Mouse (Mus musculus): ENCODE results near the gene Tm9sf4.

The Tm9sf4 gene

GRCm38 (mm10) chr2:153157270-153157669, 3.8 kb upstream of the Tm9sf4 start:
- DNase-seq (ENCODE audit: low read depth, low spot score) = no peak

GRCm38 (mm10) chr2:153160133-153160532, 970 bp upstream of the Tm9sf4 start:
- DNase-seq (ENCODE audit: low read depth, low spot score) = no peak

DNA sequence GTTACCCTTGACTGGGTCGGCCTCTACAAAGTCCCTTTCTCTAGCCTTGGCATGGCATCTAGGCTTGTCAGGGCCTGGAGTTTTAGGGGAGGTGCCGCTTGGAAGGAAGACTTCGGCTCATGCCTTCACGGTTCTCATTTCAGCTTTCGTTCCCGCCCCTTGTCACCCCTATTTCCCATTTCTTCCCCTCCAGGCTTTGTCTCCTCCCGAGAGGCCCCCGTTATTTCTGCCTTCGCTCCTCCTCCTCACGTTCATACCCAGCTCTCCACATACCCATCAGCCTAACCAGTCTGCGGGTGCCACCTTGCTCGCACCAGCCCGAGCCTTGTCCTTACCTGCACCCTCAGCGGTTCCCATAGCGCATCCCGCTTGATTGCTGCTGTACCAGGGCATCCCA, 579 bp downstream of the Tm9sf4 start:
- peak; percentile 40 for DNase-seq (ENCODE audit: low read depth, low spot score)

DNA sequence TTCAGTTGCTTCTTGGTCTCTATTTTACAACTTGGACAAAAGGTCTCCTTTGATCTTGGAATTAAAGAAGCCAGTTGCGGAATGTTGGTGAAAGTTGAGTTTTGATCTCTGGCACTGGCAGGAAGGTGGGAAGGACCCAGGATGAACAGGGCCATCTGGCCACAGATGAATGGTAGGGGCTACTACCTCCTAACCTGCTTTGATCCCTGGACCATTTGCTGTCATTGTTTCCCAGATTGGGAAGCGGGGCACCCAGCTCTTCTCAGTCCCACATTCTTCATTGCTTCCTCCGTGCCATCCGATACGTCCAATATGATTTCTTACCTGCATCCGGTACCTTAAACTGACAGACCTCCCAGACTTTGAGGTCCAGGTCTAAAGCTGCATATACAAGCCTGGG, 6.0 kb downstream of the Tm9sf4 start:
- no peak for DNase-seq (ENCODE audit: low read depth, low spot score)

DNA sequence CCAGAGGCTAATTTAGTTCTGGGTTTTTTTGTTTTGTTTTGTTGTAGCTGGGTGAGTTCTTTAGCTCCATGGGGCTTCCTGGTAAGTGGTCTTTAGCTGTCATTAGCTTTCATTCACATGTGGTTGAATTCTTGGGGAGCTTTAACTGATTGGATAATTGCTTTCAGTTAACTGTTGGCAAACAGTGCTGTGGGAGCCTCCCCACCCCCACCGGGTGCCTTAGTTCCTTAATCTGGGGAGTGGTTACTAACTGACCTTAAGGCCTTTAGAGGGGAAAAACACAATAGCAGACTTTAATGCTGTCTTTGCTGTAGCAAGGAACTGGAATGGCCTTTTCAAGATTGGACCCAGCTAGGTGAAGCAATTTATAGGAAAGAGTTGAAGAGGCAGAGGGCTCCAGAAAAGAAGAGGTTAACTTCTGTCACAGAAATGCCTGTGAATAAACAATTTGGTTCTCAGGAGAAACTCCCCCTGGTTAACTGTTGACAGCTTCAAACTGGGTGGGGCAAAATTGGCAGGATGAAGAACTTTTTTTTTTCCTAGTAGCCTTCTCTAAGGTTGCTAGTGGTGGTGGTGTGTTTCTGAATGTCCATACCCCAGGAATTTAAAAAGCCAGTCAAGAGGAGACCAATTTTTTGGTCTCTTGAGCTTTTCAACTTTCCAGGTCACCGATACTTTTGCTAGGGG, 7.2 kb downstream of the Tm9sf4 start:
- no peak for DNase-seq (ENCODE audit: low read depth, low spot score)

- DNase-seq (ENCODE audit: low read depth, low spot score) = no peak
Measured at GRCm38 (mm10) chr2:153170490-153171224, 9.6 kb downstream of the Tm9sf4 start.

DNA sequence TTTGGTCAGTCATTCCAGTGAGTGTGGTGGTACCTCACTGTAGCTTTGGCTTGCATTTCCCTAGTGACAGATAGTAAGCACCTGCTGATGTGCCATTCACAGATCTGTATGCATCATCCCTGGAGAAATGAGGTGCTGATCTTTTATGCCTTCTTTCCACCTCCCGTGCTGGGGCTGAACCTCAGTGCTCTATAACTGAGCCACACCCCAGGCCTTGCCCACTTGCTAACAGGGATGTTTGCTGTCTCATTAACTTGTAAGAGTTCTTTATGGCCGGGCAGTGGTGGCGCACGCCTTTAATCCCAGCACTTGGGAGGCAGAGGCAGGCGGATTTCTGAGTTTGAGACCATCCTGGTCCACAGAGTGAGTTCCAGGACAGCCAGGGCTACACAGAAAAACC, 10.9 kb downstream of the Tm9sf4 start:
- DNase-seq (ENCODE audit: low read depth, low spot score) = no peak

- DNase-seq (ENCODE audit: low read depth, low spot score) = no peak
Measured at GRCm38 (mm10) chr2:153175995-153176570, 15.0 kb downstream of the Tm9sf4 start.

DNA sequence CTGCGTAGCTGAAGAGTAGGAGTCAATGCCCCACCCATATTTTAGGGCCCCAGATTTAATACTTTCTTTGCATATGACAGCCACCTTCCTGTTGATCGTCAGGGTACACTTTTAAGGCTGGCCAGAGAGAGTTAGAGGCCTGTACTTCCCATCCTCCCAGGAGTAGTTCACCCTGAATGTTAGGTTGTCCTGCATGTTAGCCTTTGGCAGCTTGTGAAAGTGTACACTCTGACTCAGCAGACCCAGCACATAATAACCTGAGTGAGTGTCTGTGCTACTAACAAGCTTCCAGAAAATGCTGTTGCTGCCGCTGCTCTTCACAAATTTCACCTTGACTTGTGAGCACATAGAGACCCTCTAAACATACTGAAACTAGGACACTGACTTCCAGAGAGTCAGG, 16.1 kb downstream of the Tm9sf4 start:
- DNase-seq (ENCODE audit: low read depth, low spot score) = no peak

- peak; percentile 38 for DNase-seq (ENCODE audit: low read depth, low spot score)
Measured at GRCm38 (mm10) chr2:153179126-153179860, 18.2 kb downstream of the Tm9sf4 start.

GRCm38 (mm10) chr2:153179961-153180360, 18.9 kb downstream of the Tm9sf4 start:
- DNase-seq (ENCODE audit: low read depth, low spot score) = no peak

DNA sequence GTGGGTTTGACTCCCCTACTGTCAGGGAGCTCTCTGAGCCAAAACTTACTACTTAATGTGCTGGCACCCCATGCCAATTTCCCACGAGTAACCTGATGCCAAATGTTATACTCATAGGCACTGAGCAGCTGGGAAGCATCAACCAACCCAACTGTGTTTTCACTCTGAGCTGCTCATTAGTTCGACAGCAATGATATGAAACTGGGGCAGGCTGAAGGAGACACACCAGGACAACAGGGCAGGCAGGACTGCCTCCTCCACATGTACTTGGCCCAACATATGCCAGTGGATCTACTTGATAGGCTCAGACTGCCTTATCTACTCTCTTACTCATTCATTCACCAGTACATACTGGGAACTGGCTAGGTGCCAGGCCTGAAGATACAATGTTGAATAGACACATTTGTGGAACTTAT, 25.1 kb downstream of the Tm9sf4 start:
- DNase-seq (ENCODE audit: low read depth, low spot score) = peak; percentile 61

DNA sequence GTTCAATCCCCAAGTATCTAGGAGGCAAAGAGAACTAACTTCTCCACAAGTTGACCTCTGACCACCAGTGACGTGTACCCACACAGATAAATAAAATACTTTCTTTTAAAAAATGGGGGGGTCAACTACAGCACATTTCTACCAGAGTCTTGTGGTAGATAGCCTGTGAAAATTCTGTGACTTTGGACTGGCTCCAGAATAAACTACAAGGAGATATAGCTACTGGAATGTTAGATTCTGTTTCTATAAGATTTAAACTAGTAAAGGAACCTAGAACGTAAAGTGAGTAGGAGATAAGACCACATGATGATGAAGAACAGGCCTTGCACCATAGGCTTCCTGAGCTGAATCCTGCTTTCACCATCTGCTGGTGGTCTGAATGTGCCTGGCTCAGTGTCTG, 26.7 kb downstream of the Tm9sf4 start:
- DNase-seq (ENCODE audit: low read depth, low spot score) = no peak

DNA sequence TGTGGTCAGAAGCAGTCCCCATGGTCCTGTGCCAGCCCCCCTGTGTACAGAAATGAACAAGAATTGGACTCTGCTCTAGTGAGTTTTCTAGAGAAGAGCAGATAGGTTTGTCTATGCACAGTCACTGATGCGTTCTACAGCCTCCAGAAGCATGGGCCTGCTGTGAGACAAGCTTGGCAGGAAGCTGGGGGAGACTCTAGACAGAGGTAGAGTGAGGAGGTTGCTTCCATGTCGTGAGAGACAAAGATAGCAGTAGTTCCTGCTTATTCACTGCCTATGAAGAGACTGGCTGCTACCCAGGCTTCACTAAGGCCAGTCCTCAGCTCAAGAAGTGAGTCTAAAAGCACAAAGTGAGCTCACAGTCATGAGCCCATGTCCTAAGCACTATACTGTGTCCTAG, 30.1 kb downstream of the Tm9sf4 start:
- peak; percentile 33 for DNase-seq (ENCODE audit: low read depth, low spot score)

DNA sequence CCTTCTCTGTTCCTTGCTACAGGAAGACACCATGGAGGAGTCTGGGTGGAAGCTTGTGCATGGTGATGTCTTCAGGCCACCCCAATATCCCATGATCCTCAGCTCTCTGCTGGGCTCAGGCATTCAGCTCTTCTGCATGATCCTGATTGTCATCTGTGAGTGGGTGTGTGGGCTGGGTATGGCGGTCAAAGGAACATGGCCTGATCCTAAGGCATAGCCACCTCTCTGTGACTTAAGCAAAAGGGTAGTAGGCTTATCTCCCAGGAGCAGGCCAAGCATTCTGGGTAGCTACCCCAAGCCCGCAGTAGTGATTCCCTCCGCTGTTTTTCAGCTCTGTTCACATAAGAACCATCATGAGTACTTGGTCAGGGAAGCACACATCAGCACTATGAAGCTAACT, 33.2 kb downstream of the Tm9sf4 start:
- no peak for DNase-seq (ENCODE audit: low read depth, low spot score)

DNA sequence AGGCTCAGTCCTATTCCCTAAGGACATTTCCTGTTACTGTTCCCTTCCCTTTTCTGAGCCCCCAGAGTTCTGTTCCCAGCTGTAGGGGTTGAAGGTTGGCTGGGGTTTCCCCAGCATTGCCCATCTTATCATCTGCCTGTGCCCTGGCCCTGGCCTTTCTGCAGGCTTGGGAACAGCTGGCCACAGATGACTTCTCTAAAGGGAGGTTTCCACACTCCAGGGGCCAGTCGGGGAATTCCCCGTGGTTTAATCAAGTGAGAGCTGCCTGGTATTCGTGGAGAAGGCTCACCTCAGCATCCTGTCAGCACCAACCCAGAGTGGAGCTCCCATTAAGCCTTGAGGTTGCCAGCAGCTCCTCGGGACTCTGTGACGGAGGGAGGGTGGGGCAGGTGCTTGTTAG, 37.4 kb downstream of the Tm9sf4 start:
- DNase-seq (ENCODE audit: low read depth, low spot score) = no peak

GRCm38 (mm10) chr2:153199114-153199513, 38.0 kb downstream of the Tm9sf4 start:
- no peak for DNase-seq (ENCODE audit: low read depth, low spot score)

- DNase-seq (ENCODE audit: low read depth, low spot score) = no peak
Measured at GRCm38 (mm10) chr2:153202766-153203165, 41.7 kb downstream of the Tm9sf4 start.

GRCm38 (mm10) chr2:153208149-153208548, 47.0 kb downstream of the Tm9sf4 start:
- DNase-seq (ENCODE audit: low read depth, low spot score) = no peak

DNA sequence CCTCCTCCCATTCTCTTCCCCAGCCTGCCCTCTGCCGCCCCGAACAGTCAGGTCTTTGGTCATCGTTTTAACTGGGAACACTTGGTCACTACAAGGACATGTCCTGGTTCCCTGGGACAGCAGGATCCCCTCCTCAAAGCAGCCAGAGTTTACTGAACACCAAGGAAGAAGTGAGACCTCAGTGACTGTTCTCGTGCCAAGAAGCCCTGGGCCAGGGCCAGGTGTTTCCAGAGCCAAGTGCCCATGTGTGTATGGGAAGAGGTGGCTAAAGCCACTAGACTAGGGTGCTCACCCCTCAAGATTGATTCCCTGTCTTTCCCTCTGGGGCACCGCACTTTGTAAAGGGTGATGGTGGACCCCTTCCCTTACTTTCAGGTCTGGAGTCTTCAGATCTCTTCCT, 48.2 kb downstream of the Tm9sf4 start:
- no peak for DNase-seq (ENCODE audit: low read depth, low spot score)

DNA sequence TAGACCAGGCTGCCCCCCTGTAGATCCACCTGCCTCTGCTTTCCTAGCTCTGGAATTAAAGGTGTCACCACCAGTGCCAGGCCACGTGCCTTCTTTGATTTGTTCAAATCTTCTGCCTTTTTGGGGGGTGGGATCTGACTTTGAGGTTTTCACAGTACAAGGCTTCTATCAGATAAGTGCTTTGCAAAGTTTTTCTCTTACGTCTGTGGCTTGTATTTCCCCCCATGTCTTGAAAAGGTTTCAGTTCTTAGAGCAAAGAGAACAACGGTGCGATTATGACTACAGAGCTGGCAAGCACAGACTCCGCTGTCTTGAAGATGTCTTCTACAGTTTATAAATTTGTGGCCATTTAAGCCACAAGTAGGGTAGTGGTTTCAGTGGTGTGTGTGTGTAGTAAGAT, 50.3 kb downstream of the Tm9sf4 start:
- DNase-seq (ENCODE audit: low read depth, low spot score) = no peak

GRCm38 (mm10) chr2:153213351-153213750, 52.2 kb downstream of the Tm9sf4 start:
- no peak for DNase-seq (ENCODE audit: low read depth, low spot score)
